Comparison of ENCODE assay signal across 15 mouse cellular contexts in genomic region chr15:22717681-22718080, GRCm38 (mm10).
DNase-seq lines count a peak whose midpoint lies in the region; ATAC-seq and TF ChIP-seq lines count a peak whose summit lies in the region.
"Had no signal": no experiment of that assay in that cellular context is flagged by ENCODE, and none has a peak within 500 bp of the region (broad histone marks: within the 10 kb centered on the region; RNA-seq: fewer than 3 reads in every experiment).

No protein-coding gene starts in this region.

- no peak overlapping the region for H3K4me2 ChIP-seq in hindbrain, embryonic 14.5 days (replicated peaks)
- H3K4me2 ChIP-seq in hindbrain, embryonic 12.5 days (replicated peaks) = no peak overlapping the region
- no peak overlapping the region for H3K4me2 ChIP-seq in hindbrain, embryonic 16.5 days (ENCODE audit: low read length)
- H3K4me2 ChIP-seq in intestine, embryonic 16.5 days (ENCODE audit: low read depth, low read length) = no peak overlapping the region
- H3K4me2 ChIP-seq: limb, embryonic 12.5 days had no signal

- H3K36me3 ChIP-seq in hindbrain, embryonic 14.5 days (replicated peaks; ENCODE audit: control insufficient read depth, insufficient read depth) = no peaks in the 10 kb centered on the region
- no peaks in the 10 kb centered on the region for H3K36me3 ChIP-seq in hindbrain, embryonic 12.5 days
- H3K36me3 ChIP-seq in hindbrain, embryonic 16.5 days (ENCODE audit: control insufficient read depth, insufficient read depth, low read length) = no peaks in the 10 kb centered on the region
- H3K36me3 ChIP-seq in intestine, embryonic 16.5 days (ENCODE audit: control insufficient read depth, insufficient read depth, low read length) = no peaks in the 10 kb centered on the region
- H3K36me3 ChIP-seq: limb, embryonic 12.5 days had no signal

- no peak overlapping the region for H3K4me3 ChIP-seq in hindbrain, embryonic 14.5 days (replicated peaks; ENCODE audit: low read length)
- H3K4me3 ChIP-seq in hindbrain, embryonic 12.5 days = no peak overlapping the region
- H3K4me3 ChIP-seq in hindbrain, embryonic 16.5 days (ENCODE audit: low read length) = no peak overlapping the region
- H3K4me3 ChIP-seq in gastrocnemius, adult 2 months = no peak overlapping the region
- H3K4me3 ChIP-seq in intestine, embryonic 16.5 days (ENCODE audit: low read length) = no peak overlapping the region
- H3K4me3 ChIP-seq: erythroblast, embryonic 14.5 days; limb, embryonic 12.5 days had no signal

- no peaks in the 10 kb centered on the region for H3K9me3 ChIP-seq in hindbrain, embryonic 14.5 days (ENCODE audit: control insufficient read depth, low read length)
- no peaks in the 10 kb centered on the region for H3K9me3 ChIP-seq in hindbrain, embryonic 12.5 days (replicated peaks)
- peaks cover under 1% of the 10 kb centered on the region; the same call in 1 of the 2 replicates for H3K9me3 ChIP-seq in hindbrain, embryonic 16.5 days (ENCODE audit: control insufficient read depth, low read length)
- H3K9me3 ChIP-seq in intestine, embryonic 16.5 days (ENCODE audit: control insufficient read depth, low read length) = no peaks in the 10 kb centered on the region
- H3K9me3 ChIP-seq: limb, embryonic 12.5 days had no signal

- H3K27me3 ChIP-seq in hindbrain, embryonic 14.5 days (ENCODE audit: control insufficient read depth, insufficient read depth, low read length) = no peaks in the 10 kb centered on the region
- no peaks in the 10 kb centered on the region for H3K27me3 ChIP-seq in hindbrain, embryonic 12.5 days
- H3K27me3 ChIP-seq in hindbrain, embryonic 16.5 days (replicated peaks; ENCODE audit: control insufficient read depth, insufficient read depth, low read length) = no peaks in the 10 kb centered on the region
- no peaks in the 10 kb centered on the region for H3K27me3 ChIP-seq in intestine, embryonic 16.5 days (replicated peaks; ENCODE audit: control insufficient read depth, insufficient read depth, low read length)
- H3K27me3 ChIP-seq: limb, embryonic 12.5 days had no signal

- TF ChIP-seq CTCF in gastrocnemius, adult 2 months (IDR thresholded peaks at IDR 0.05) = no peak

- intact Hi-C loops in gastrocnemius, adult 2 months (cut with DNase I) = no loop called here

- ATAC-seq in hindbrain, embryonic 14.5 days (ENCODE audit: low FRiP score) = 0 out of 2 replicates have a peak, but pooled peaks have one; percentile 40
- no peak for ATAC-seq in hindbrain, embryonic 12.5 days (ENCODE audit: low FRiP score)
- ATAC-seq in hindbrain, embryonic 16.5 days = peak; percentile 76
- ATAC-seq in intestine, embryonic 16.5 days = no peak
- ATAC-seq: liver, postnatal 0 days had no signal

- no peak overlapping the region for H3K9ac ChIP-seq in hindbrain, embryonic 14.5 days
- H3K9ac ChIP-seq in hindbrain, embryonic 12.5 days = no peak overlapping the region
- H3K9ac ChIP-seq in hindbrain, embryonic 16.5 days (ENCODE audit: low read depth, low read length) = no peak overlapping the region
- H3K9ac ChIP-seq in intestine, embryonic 16.5 days (ENCODE audit: low read depth, low read length) = no peak overlapping the region
- H3K9ac ChIP-seq: limb, embryonic 12.5 days; liver, postnatal 0 days had no signal

- no peaks in the 10 kb centered on the region for H3K4me1 ChIP-seq in hindbrain, embryonic 14.5 days (replicated peaks; ENCODE audit: control insufficient read depth, insufficient read depth, low read length)
- H3K4me1 ChIP-seq in hindbrain, embryonic 12.5 days = no peaks in the 10 kb centered on the region
- no peaks in the 10 kb centered on the region for H3K4me1 ChIP-seq in hindbrain, embryonic 16.5 days (ENCODE audit: control insufficient read depth, insufficient read depth, low read depth, low read length)
- no peaks in the 10 kb centered on the region for H3K4me1 ChIP-seq in intestine, embryonic 16.5 days (ENCODE audit: control insufficient read depth, insufficient read depth, low read length)
- H3K4me1 ChIP-seq: limb, embryonic 12.5 days had no signal

- WGBS in hindbrain, embryonic 14.5 days = 54% methylated on average over 3 of the region's 3 CpGs
- 75% methylated on average over 3 of the region's 3 CpGs for WGBS in hindbrain, embryonic 12.5 days
- 40% methylated on average over 3 of the region's 3 CpGs for WGBS in hindbrain, embryonic 16.5 days
- 75% methylated on average over 3 of the region's 3 CpGs for WGBS in intestine, embryonic 16.5 days

- no peak overlapping the region for H3K27ac ChIP-seq in hindbrain, embryonic 14.5 days
- H3K27ac ChIP-seq in hindbrain, embryonic 12.5 days = no peak overlapping the region
- no peak overlapping the region for H3K27ac ChIP-seq in hindbrain, embryonic 16.5 days (ENCODE audit: low read depth, low read length)
- H3K27ac ChIP-seq in gastrocnemius, adult 2 months = no peak overlapping the region
- no peak overlapping the region for H3K27ac ChIP-seq in intestine, embryonic 16.5 days (ENCODE audit: low read length)
- H3K27ac ChIP-seq: limb, embryonic 12.5 days had no signal

- DNase-seq in hindbrain, embryonic 14.5 days (ENCODE audit: low spot score) = no peak
- peak; percentile 92 for DNase-seq in brain, adult 2 months (ENCODE audit: low read depth, low spot score)
- DNase-seq in cerebellum, adult 9-11 months = peak; percentile 76
- DNase-seq in gastrocnemius, adult 2 months = no peak
- DNase-seq in adrenal gland, postnatal 25 days = no peak
- DNase-seq: gastrocnemius, postnatal 25 days; kidney, adult 8-10 months; liver, postnatal 0 days; right cerebral cortex, postnatal 25 days; thymus, postnatal 25 days had no signal

Comparison
In these comparisons a context has a peak if more than half of its experiments do, and no peak if none do; other contexts are left out.
1. ATAC-seq: peak in hindbrain, embryonic 14.5 days (single experiment) and hindbrain, embryonic 16.5 days (single experiment); none in hindbrain, embryonic 12.5 days (single experiment) and intestine, embryonic 16.5 days (single experiment).
2. DNase-seq: peak in brain, adult 2 months (single experiment) and cerebellum, adult 9-11 months (single experiment); none in hindbrain, embryonic 14.5 days (single experiment), gastrocnemius, adult 2 months (single experiment) and adrenal gland, postnatal 25 days (single experiment).